Mouse (Mus musculus): ENCODE measurements around the gene Mief2.

DNA sequence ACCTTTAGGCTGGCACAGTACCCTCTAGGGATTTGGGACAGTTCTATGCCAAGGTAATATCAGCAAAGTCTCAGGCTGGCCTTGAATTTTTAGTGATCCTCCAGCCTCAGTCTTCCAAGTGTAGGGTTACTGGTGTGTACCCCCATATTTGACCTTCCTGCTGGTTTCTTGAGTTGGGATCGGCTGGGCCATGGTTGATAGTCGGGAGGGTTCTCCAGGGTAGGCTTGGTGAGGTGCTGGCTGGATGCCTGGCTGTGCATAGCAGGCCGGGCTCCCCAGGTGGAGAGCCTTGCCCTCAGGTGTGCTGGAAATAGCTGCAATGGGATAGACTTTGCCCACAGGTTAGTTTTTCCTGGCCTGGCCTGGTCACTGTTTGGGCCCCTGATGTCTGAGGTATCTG, 22.9 kb upstream of the Mief2 start:
- TF ChIP-seq CTCF (IDR thresholded peaks at IDR 0.05; ENCODE audit: insufficient read depth, low read depth, low read length) (no peak), POLR2A (IDR thresholded peaks at IDR 0.05; ENCODE audit: insufficient read depth, low read depth, low read length) (no peak)

Data from olfactory bulb, adult 2 months (tissue).